Mouse (Mus musculus): ENCODE measurements around the gene Pbx2. TPM values are rescaled to one million over a fixed set of nuclear protein-coding genes. Genes with fewer than 3 reads are reported as not detected.

The Pbx2 gene
- polyA plus RNA-seq, 1 experiment: 88.3 TPM

DNA sequence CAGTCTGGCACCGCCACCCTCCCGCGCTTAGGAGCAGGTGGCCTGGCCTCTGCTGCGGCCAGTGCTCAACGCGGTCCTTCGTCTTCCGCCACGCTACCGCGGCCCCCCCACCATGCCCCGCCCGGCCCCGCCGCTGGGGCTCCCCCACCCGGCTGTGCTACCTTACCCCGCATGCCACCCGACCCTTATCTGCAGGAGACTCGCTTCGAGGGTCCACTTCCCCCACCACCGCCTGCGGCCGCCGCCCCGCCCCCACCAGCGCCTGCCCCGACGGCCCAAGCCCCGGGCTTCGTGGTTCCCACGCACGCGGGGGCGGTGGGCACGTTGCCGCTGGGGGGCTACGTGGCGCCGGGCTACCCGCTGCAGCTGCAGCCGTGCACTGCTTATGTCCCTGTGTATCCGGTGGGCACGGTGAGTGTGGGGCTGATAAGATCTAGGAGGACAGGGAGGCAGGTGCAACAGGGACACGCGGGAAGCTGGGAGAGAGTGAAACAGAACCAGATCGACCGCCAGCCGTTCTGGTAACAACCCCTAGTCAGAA lies 39.8 kb downstream of the Pbx2 start:
- Histone ChIP-seq H3K4me1 (ENCODE audit: control insufficient read depth, insufficient read depth, low read length) (peaks cover 15% of the 10 kb centered on the region), H3K4me3 (replicated peaks; ENCODE audit: extremely low read depth, low read depth, low read length) (no peak overlapping the region)
- no peak for DNase-seq
- WGBS: 5% methylated on average over 41 of the region's 48 CpGs
- TF ChIP-seq POLR2A (IDR thresholded peaks at IDR 0.05; ENCODE audit: borderline replicate concordance, extremely low read depth, low read depth, low read length): no peak
- no peak for TF ChIP-seq CTCF (IDR thresholded peaks at IDR 0.05; ENCODE audit: insufficient read depth, low read length)

DNA sequence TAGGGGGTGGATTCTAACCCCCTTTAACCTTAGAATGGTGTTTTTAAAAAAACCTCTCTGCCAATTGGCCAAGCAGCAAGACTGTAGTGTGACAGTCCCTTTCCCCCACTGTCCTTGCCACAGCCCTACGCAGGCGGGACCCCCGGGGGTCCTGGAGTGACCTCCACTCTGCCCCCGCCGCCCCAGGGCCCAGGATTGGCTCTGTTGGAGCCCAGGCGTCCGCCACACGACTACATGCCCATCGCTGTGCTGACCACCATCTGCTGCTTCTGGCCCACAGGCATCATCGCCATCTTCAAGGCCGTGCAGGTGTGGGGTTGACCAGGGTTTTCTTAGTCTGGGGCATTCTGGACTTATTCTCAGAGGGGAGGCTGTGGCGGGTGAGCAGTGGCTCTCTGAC lies 40.6 kb downstream of the Pbx2 start:
- TF ChIP-seq POLR2A (IDR thresholded peaks at IDR 0.05; ENCODE audit: borderline replicate concordance, extremely low read depth, low read depth, low read length): no peak
- no peak for TF ChIP-seq CTCF (IDR thresholded peaks at IDR 0.05; ENCODE audit: insufficient read depth, low read length)
- WGBS: 27% methylated on average over 12 of the region's 12 CpGs
- no peak overlapping the region for H3K4me3 ChIP-seq (replicated peaks; ENCODE audit: extremely low read depth, low read depth, low read length)

DNA sequence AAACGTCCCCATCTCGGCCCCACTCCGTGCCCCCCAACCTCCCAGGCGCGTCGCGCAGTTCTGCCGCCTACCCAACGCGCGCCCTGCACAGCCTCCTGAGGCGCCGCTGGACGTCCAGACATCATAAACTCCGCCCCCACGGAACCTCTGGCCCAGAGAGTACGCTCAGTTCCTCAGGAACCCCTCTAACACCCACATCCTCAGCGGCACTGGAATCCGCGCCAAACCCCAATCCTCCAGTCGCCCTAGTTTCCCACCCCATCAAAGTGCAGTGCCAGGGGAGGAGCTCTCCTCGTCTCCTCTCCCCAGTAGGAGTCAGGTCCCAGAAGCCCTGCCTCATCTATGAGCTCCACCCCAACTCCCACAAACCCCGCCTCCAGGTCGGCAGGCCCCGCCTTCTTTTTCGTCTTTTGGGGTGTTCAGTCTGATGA lies 41.2 kb downstream of the Pbx2 start:
- Histone ChIP-seq H3K4me1 (ENCODE audit: control insufficient read depth, insufficient read depth, low read length) (peaks cover 9% of the 10 kb centered on the region), H3K4me3 (replicated peaks; ENCODE audit: extremely low read depth, low read depth, low read length) (peak overlapping the region; percentile 60)
- DNase-seq: peak; percentile 73
- no peak for TF ChIP-seq CTCF (IDR thresholded peaks at IDR 0.05; ENCODE audit: insufficient read depth, low read length)
- TF ChIP-seq POLR2A (IDR thresholded peaks at IDR 0.05; ENCODE audit: borderline replicate concordance, extremely low read depth, low read depth, low read length): peak; percentile 29; the same call in 1 of the 2 replicates
- WGBS: 3% methylated on average over 26 of the region's 26 CpGs

More for the DNA sequence above, 40.6 kb downstream of the Pbx2 start:
- peaks cover 9% of the 10 kb centered on the region for H3K4me1 ChIP-seq (ENCODE audit: control insufficient read depth, insufficient read depth, low read length)
- no peak for DNase-seq

DNA sequence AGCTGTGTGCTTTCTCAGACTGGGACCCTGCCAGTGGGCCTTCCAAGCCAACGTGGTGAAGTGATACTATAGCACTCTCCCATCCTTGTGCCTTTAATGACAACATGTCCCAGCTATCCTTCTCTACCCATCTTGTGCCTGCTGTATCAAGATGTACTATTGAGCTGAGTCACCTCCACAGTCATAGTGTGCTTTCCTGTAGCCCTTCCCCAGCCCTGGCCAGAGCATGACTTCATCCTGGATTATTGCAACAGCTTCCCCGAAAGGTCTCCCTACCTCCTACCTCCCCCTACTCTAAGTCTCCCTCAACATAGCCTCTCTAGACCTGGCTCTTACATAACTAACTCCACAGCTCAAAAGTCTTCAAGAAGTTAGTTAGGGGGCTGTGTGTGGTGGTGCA lies 44.6 kb downstream of the Pbx2 start:
- no peak for DNase-seq
- Histone ChIP-seq H3K4me1 (ENCODE audit: control insufficient read depth, insufficient read depth, low read length) (peaks cover 9% of the 10 kb centered on the region), H3K4me3 (replicated peaks; ENCODE audit: extremely low read depth, low read depth, low read length) (no peak overlapping the region)
- WGBS: 58% methylated on average over 2 of the region's 2 CpGs
- TF ChIP-seq CTCF (IDR thresholded peaks at IDR 0.05; ENCODE audit: insufficient read depth, low read length): no peak
- TF ChIP-seq POLR2A (IDR thresholded peaks at IDR 0.05; ENCODE audit: borderline replicate concordance, extremely low read depth, low read depth, low read length): no peak

GRCm38 (mm10) chr17:34637459-34637858 lies 46.4 kb downstream of the Pbx2 start:
- no peak for DNase-seq
- H3K4me3 ChIP-seq (replicated peaks; ENCODE audit: extremely low read depth, low read depth, low read length): no peak overlapping the region
- 52% methylated on average over 3 of the region's 3 CpGs for WGBS
- TF ChIP-seq POLR2A (IDR thresholded peaks at IDR 0.05; ENCODE audit: borderline replicate concordance, extremely low read depth, low read depth, low read length): no peak
- no peak for TF ChIP-seq CTCF (IDR thresholded peaks at IDR 0.05; ENCODE audit: insufficient read depth, low read length)
- H3K4me1 ChIP-seq (ENCODE audit: control insufficient read depth, insufficient read depth, low read length): no peaks in the 10 kb centered on the region; the same call in 1 of the 2 replicates

DNA sequence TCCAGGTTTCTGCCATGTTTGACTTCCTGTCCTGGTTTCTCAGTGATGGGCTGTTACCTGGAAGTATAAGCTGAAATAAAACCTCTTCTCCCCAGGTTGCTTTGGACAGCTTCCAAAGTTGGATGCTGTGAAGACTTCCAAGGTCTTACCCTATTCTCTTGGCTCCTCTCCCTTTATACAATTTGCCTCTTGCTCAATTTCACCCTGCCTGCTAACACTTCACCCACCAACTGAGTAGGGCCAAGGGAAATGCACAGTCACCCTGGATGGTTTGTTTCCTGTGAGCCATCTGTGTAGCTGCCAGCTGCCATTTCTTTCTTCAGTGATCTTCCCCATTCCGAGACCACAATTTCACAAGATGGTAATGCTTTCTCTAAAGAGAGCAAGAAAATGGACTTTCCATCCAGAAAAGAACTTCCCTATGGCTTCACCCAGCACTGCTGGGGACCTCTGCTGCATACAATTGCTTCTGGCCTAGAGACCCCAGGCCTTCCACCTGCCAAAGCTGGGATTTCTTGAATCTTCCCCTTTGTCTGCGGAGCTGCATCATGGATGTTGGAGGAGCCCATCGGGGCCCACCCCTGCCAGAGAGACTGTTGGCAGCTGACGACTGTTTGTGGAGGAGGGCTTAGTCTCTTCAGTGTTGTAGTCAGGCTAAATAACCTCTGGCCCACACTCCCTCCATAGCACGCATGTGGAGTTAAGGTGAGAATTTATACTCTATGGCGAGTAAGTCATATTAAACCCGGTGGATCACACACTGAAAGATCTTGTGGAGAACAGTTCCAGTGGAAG lies 48.6 kb downstream of the Pbx2 start:
- WGBS: 82% methylated on average over 7 of the region's 7 CpGs
- TF ChIP-seq CTCF (IDR thresholded peaks at IDR 0.05; ENCODE audit: insufficient read depth, low read length): no peak
- TF ChIP-seq POLR2A (IDR thresholded peaks at IDR 0.05; ENCODE audit: borderline replicate concordance, extremely low read depth, low read depth, low read length): no peak
- Histone ChIP-seq H3K4me1 (ENCODE audit: control insufficient read depth, insufficient read depth, low read length) (no peaks in the 10 kb centered on the region; the same call in 1 of the 2 replicates), H3K4me3 (replicated peaks; ENCODE audit: extremely low read depth, low read depth, low read length) (no peak overlapping the region)
- DNase-seq: no peak

GRCm38 (mm10) chr17:34640778-34641601 lies 49.9 kb downstream of the Pbx2 start:
- Histone ChIP-seq H3K4me1 (ENCODE audit: control insufficient read depth, insufficient read depth, low read length) (peaks cover 5% of the 10 kb centered on the region), H3K4me3 (replicated peaks; ENCODE audit: extremely low read depth, low read depth, low read length) (no peak overlapping the region)
- no peak for DNase-seq
- peak; percentile 10; the same call in 1 of the 2 replicates for TF ChIP-seq CTCF (IDR thresholded peaks at IDR 0.05; ENCODE audit: insufficient read depth, low read length)
- no peak for TF ChIP-seq POLR2A (IDR thresholded peaks at IDR 0.05; ENCODE audit: borderline replicate concordance, extremely low read depth, low read depth, low read length)
- WGBS: 24% methylated on average over 11 of the region's 11 CpGs

- peaks cover 5% of the 10 kb centered on the region for H3K4me1 ChIP-seq (ENCODE audit: control insufficient read depth, insufficient read depth, low read length)
- no peak overlapping the region for H3K4me3 ChIP-seq (replicated peaks; ENCODE audit: extremely low read depth, low read depth, low read length)
- 67% methylated on average over 3 of the region's 3 CpGs for WGBS
- no peak for TF ChIP-seq CTCF (IDR thresholded peaks at IDR 0.05; ENCODE audit: insufficient read depth, low read length)
- no peak for TF ChIP-seq POLR2A (IDR thresholded peaks at IDR 0.05; ENCODE audit: borderline replicate concordance, extremely low read depth, low read depth, low read length)
- no peak for DNase-seq
Measured at GRCm38 (mm10) chr17:34641945-34642344, 50.9 kb downstream of the Pbx2 start.

DNA sequence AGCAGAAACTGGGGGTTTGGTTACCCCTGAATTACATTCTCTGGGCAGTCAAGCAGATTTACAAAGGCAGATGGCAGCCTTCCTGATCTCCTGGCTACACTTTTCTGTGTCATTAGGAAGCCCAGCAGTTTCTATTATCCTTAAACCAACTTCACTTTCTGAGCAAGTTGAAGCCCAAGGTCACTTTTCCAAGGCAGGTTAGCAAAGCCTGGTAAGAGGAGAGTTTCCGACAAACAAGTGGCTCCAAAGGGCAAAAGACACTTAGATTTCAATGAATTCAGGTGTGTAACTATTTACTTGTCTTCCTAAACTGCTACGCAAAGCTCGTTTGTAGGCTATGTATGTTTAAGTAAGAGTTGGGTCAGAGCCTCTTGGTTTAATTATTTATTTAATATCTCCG lies 52.3 kb downstream of the Pbx2 start:
- no peak for TF ChIP-seq CTCF (IDR thresholded peaks at IDR 0.05; ENCODE audit: insufficient read depth, low read length)
- TF ChIP-seq POLR2A (IDR thresholded peaks at IDR 0.05; ENCODE audit: borderline replicate concordance, extremely low read depth, low read depth, low read length): no peak
- Histone ChIP-seq H3K4me3 (replicated peaks; ENCODE audit: extremely low read depth, low read depth, low read length) (no peak overlapping the region), H3K4me1 (ENCODE audit: control insufficient read depth, insufficient read depth, low read length) (peaks cover 5% of the 10 kb centered on the region)
- 84% methylated on average over 4 of the region's 4 CpGs for WGBS
- no peak for DNase-seq

Data from lung, adult 2 months (tissue).